Mouse (Mus musculus) intestine, postnatal 0 days (tissue): Measurements from ENCODE around the gene Accs. TPM values are rescaled to one million over a fixed set of nuclear protein-coding genes. Genes with fewer than 3 reads are reported as not detected.

Experiments used
- ATAC-seq: fragments of 200-750 bp; cut with Nextera tagmentation; 2 replicates; pipeline ENCODE4 v1.8.0; 2017; ENCODE audit warnings: mild to moderate bottlenecking, moderate TSS enrichment, moderate library complexity
- H3K27ac ChIP-seq: fragments of 300-500 bp; sonication (generic); 2 replicates; pipeline ENCODE4 v1.5.1; 2014; ENCODE audit warnings: mild to moderate bottlenecking, low read depth, low read length, moderate library complexity
- H3K27me3 ChIP-seq: fragments of 300-500 bp; sonication (generic); replicated peaks from 2 replicates; pipeline ENCODE4 v1.6.1; 2014; ENCODE audit warnings: low read length, mixed read lengths; ENCODE audit not compliant: control insufficient read depth, insufficient read depth
- H3K36me3 ChIP-seq: fragments of 300-500 bp; sonication (generic); 2 replicates; pipeline ENCODE4 v1.6.1; 2014; ENCODE audit warnings: mild to moderate bottlenecking, moderate library complexity; ENCODE audit not compliant: control insufficient read depth, insufficient read depth
- H3K4me1 ChIP-seq: fragments of 300-500 bp; sonication (generic); replicated peaks from 2 replicates; pipeline ENCODE4 v1.6.1; 2014; ENCODE audit warnings: antibody characterized with exemption, low read length, mixed read lengths; ENCODE audit not compliant: control insufficient read depth, insufficient read depth
- H3K4me2 ChIP-seq: fragments of 300-500 bp; sonication (generic); replicated peaks from 2 replicates; pipeline ENCODE4 v1.6.1; 2014; ENCODE audit warnings: low read depth, mild to moderate bottlenecking, moderate library complexity
- H3K4me3 ChIP-seq: fragments of 300-500 bp; sonication (generic); 2 replicates; pipeline ENCODE4 v1.5.1; 2014; ENCODE audit warnings: low read depth, low read length
- H3K9ac ChIP-seq: fragments of 300-500 bp; sonication (generic); 2 replicates; pipeline ENCODE4 v1.6.1; 2014; ENCODE audit warnings: mild to moderate bottlenecking, low read depth, low read length
- H3K9me3 ChIP-seq: fragments of 300-500 bp; sonication (generic); 2 replicates; pipeline ENCODE4 v1.6.1; 2016; ENCODE audit warnings: mixed run types; ENCODE audit not compliant: control insufficient read depth
- CTCF ChIP-seq: sonication (generic); IDR thresholded peaks from 2 replicates; pipeline ENCODE4 v1.5.1; 2016; ENCODE audit warnings: low read depth, mild to moderate bottlenecking, control low read depth, antibody characterized with exemption, moderate library complexity
- WGBS: fragments of 180-500 bp; shearing (Covaris S2); extraction: QIAGEN DNeasy Blood & Tissue Kit; methylation state at CpG from one replicate; pipeline ENCODE4 v1.1.7; 2014; 5-methylcytosine and 5-hydroxymethylcytosine counted together
- polyA plus RNA-seq: library from polyadenylated mRNA; unstranded; fragments of >200 nt; fragmentation: Nextera tagmentation; extraction: Ambion mirVana; gene quantifications from 2 replicates; pipeline ENCODE4 v1.2.1, GENCODE M21; 2015

The Accs gene
- polyA plus RNA-seq, 1 experiment from 2014 or later: 7.6 TPM

DNA sequence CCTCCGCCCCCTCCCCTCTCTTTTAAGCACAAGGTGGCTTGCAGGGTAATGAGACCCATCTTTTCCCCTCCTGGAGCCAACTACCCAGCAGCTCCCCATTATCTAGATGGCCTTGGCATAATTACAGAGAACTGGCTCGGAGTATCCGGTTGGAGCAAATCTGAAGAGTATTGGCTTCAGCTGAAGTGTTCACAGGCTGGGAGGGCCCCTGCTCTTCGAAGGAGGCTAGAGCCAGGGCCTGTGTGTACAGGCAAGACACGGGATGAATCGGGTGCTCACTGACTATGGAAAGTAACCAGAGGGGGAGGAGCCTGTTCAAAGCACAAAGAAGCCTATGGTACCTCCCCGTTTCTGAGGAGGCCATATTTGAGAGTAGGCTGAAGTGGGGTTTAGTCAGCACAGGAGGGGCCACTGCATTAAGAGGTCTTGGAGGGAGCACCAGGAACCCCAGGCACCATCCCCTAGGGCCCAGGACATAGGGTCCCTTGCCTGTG lies 19.4 kb upstream of the Accs start, which contains the start of gene Accsl:
Gene Accsl (minus strand): TSS at position 51 of the 494 bp plus-strand sequence.
- no peaks in the 10 kb centered on the region for H3K27me3 ChIP-seq

GRCm38 (mm10) chr2:93868566-93868965 lies 18.8 kb upstream of the Accs start:
- no peak overlapping the region for H3K27ac ChIP-seq
- H3K4me1 ChIP-seq: no peaks in the 10 kb centered on the region
- no peak for TF ChIP-seq CTCF
- no peak overlapping the region for H3K9ac ChIP-seq
- no peak overlapping the region for H3K4me3 ChIP-seq
- no peaks in the 10 kb centered on the region for H3K36me3 ChIP-seq
- WGBS: 86% methylated on average over 11 of the region's 11 CpGs
- no peaks in the 10 kb centered on the region for H3K27me3 ChIP-seq
- H3K9me3 ChIP-seq: no peaks in the 10 kb centered on the region
- H3K4me2 ChIP-seq: no peak overlapping the region
- ATAC-seq: no peak

More for the DNA sequence above, 19.4 kb upstream of the Accs start, which contains the start of gene Accsl:
- H3K9me3 ChIP-seq: no peaks in the 10 kb centered on the region
- no peaks in the 10 kb centered on the region for H3K4me1 ChIP-seq
- no peak within 1 kb of the TSS for H3K27ac ChIP-seq
- H3K4me2 ChIP-seq: no peak within 1 kb of the TSS
- no peaks in the 10 kb centered on the region for H3K36me3 ChIP-seq
- no peak for TF ChIP-seq CTCF
- no peak within 1 kb of the TSS for H3K9ac ChIP-seq
- H3K4me3 ChIP-seq: no peak within 1 kb of the TSS
- 65% methylated on average over 7 of the region's 7 CpGs for WGBS
- ATAC-seq: no peak

DNA sequence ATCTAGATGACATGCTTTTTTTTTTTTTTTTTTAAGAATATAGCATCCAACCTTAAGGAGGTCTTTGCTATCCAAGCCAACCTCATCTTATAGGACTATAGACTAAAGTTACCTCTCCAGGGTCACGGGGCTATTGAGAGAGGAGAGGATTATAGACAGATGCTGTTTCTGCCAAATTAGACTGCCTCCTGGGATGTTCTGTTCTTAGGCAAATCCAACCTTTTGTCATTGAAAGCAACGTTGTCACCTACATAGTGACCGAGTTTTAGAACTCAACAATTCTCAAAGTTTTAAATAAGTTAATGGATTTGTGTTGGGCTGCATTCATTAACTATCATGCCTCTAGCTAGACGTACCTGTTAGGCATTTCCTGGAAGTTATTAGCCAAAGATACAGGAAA lies 13.5 kb upstream of the Accs start:
- Histone ChIP-seq H3K4me1 (no peaks in the 10 kb centered on the region), H3K4me2 (no peak overlapping the region), H3K4me3 (no peak overlapping the region), H3K36me3 (no peaks in the 10 kb centered on the region), H3K9ac (no peak overlapping the region), H3K27ac (no peak overlapping the region), H3K27me3 (no peaks in the 10 kb centered on the region), H3K9me3 (no peaks in the 10 kb centered on the region)
- 73% methylated on average over 4 of the region's 4 CpGs for WGBS
- no peak for TF ChIP-seq CTCF
- no peak for ATAC-seq

- Histone ChIP-seq H3K27ac (no peak overlapping the region), H3K4me1 (no peaks in the 10 kb centered on the region), H3K4me2 (no peak overlapping the region), H3K36me3 (no peaks in the 10 kb centered on the region), H3K9ac (no peak overlapping the region), H3K27me3 (no peaks in the 10 kb centered on the region), H3K9me3 (no peaks in the 10 kb centered on the region), H3K4me3 (no peak overlapping the region)
- no peak for ATAC-seq
- TF ChIP-seq CTCF: no peak
- WGBS: 67% methylated on average over 12 of the region's 12 CpGs
These were observed 9.1 kb upstream of the Accs start for GRCm38 (mm10) chr2:93858845-93859244.

DNA sequence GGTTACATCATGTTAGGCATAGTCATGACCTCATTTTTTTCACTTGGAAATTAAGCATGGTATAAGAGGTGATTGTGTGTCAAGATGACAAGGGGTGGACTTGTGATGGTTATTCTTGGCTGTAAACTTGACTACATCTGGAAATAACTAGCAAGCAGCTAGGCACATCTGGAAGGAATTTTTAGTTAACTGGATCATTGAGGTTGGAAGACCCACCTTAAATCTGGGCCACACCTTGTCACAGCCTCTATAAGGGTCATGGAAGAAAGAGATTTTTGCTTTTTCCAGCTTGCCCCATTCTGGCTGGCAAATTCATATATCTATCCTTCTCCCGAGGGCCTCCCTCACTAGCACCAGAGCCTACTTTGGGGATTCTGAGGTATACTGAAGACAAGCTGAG lies 1.6 kb upstream of the Accs start:
- 87% methylated on average over 1 of the region's 1 CpGs for WGBS
- H3K4me3 ChIP-seq: no peak overlapping the region
- no peaks in the 10 kb centered on the region for H3K9me3 ChIP-seq
- TF ChIP-seq CTCF: no peak
- no peak for ATAC-seq
- no peak overlapping the region for H3K9ac ChIP-seq
- peaks cover 4% of the 10 kb centered on the region; the same call in 1 of the 2 replicates for H3K4me1 ChIP-seq
- peaks cover 5% of the 10 kb centered on the region for H3K36me3 ChIP-seq
- H3K4me2 ChIP-seq: no peak overlapping the region
- no peak overlapping the region for H3K27ac ChIP-seq
- no peaks in the 10 kb centered on the region for H3K27me3 ChIP-seq

DNA sequence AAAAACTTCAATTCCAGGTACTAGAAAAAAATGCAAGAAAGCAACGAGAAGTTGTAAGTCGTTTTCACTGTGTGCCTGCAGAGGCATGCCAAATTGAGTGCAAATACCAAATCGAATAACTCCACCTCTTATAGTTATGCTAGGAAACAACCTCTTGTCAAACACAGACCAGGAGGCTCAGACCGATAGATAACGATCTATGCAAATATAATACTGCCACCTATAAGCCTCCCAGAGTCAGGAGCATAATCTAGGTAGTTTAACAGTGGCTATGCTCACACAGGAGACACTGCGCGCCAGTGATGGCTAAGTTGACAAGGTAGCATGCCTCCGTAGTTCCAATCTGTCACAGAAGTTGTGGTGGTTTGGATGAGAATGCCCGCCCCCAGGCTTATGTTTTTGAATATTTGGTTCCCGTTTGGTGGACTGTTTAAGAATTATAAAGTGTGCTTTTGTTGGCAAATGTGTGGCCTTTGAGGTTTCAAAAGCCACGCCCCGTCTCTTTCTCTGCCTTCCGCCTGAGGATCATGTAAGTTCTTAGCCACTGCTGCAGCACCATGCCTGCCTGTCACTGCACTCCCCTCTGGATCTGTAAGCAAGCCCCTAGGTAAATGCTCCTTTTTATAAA lies 688 bp upstream of the Accs start:
- ATAC-seq: no peak
- Histone ChIP-seq H3K4me1 (peaks cover 4% of the 10 kb centered on the region; the same call in 1 of the 2 replicates), H3K27ac (no peak overlapping the region), H3K36me3 (peaks cover 8% of the 10 kb centered on the region), H3K27me3 (no peaks in the 10 kb centered on the region), H3K9ac (no peak overlapping the region), H3K4me2 (peak overlapping the region; percentile 75), H3K9me3 (no peaks in the 10 kb centered on the region), H3K4me3 (no peak overlapping the region; the same call in 1 of the 2 replicates)
- 28% methylated on average over 13 of the region's 13 CpGs for WGBS
- TF ChIP-seq CTCF: no peak
